Mouse (Mus musculus) liver, embryonic 14.5 days (tissue): ENCODE data around the gene Arid1b.

Experiments used
- CTCF ChIP-seq: IDR thresholded peaks from 2 replicates; pipeline ENCODE4 v1.5.1; 2016; ENCODE audit warnings: antibody characterized with exemption, low read depth, control low read depth
- EP300 ChIP-seq: IDR thresholded peaks from 2 replicates; pipeline ENCODE4 v1.6.1; 2016; ENCODE audit warnings: antibody characterized with exemption, low read depth

GRCm38 (mm10) chr17:5202756-5203155 is 208.6 kb downstream of the Arid1b start:
- TF ChIP-seq CTCF: no peak
- TF ChIP-seq EP300: no peak
